Mouse (Mus musculus) B cell, adult 62 days (primary cell): ENCODE measurements around the gene Pramef8. TPM values are rescaled to one million over a fixed set of nuclear protein-coding genes. Genes with fewer than 3 reads are reported as not detected.

Experiments used
- total RNA-seq: library from RNA; stranded (reverse); gene quantifications from 4 replicates; pipeline ENCODE4 v1.2.4, GENCODE M21; 2023

The Pramef8 gene
- total RNA-seq, result 64.5 to 79.0 TPM (median 66.2 TPM) in 4 replicates

GRCm38 (mm10) chr4:143412219-143413092 lies at the start of gene Pramef8:
TSS of gene Pramef8 (plus strand) at chr4:143412426.

DNA sequence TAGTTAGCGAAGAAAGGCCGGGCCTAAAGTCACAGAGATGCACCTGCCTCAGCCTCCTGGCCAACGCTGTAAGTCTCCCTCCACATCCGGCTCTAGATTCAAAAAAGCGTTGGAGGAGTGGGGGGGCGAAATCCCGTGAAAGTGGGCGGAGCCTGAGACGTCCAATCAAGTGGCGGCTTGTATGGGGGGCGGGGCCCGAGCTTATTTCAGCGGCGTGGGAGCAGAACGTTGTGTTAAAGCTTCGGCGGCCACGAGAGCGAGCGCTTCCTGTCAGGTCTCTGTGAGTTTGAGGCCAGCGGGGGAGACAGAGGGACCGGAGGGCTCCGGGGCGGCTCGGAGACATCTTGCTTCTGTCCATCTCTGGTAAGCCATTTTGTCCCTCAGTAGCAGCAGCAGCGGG lies 18.0 kb upstream of the Pramef8 start, which contains the start of gene Pramel1:
Gene Pramel1 (plus strand): TSS at position 248 of the 400 bp plus-strand sequence.

DNA sequence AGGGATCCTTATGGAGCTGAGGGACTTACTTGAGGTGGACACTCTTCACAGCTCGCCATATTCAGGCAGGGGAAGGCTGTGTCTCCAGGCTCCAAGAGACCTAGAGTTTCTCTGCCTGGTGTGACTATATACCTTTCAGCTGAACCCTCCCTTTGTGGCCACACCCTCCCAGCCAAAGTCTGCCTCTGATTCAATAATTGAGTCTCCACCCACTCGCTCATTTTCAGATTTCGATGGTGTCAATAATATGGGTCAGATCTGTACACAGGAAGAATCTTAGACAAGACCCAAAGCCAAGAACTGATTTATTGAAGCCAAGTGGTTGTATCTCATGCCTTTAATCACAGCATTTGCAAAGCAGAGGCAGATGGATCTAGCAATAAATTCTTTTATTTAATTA lies 38.0 kb downstream of the Pramef8 start, which contains the start of gene Oog4:
Gene Oog4 (minus strand): TSS at position 101 of the 400 bp plus-strand sequence.

Other genes starting within 250 kb of the Pramef8 start
- gene Prdm2, start 199.4 kb upstream of the Pramef8 start, total RNA-seq, result 81.9 to 86.4 TPM (median 84.0 TPM) in 4 replicates
- gene Pdpn, start 112.9 kb upstream of the Pramef8 start, total RNA-seq, result not detected in 4 replicates
- not detected in 4 replicates for gene Lrrc38, start 62.7 kb upstream of the Pramef8 start, total RNA-seq
- gene Pramel1, start 18.0 kb upstream of the Pramef8 start, total RNA-seq, result not detected in 4 replicates
- not detected in 4 replicates for gene Oog4, start 37.9 kb downstream of the Pramef8 start, total RNA-seq
- gene Gm13043, start 98.9 kb downstream of the Pramef8 start, total RNA-seq, result not detected in 4 replicates
- not detected in 4 replicates for gene Gm13040, start 123.5 kb downstream of the Pramef8 start, total RNA-seq
- not detected in 4 replicates for gene BC080695, start 139.3 kb downstream of the Pramef8 start, total RNA-seq
- gene Gm13057, start 139.3 kb downstream of the Pramef8 start, total RNA-seq, result not detected in 4 replicates
- not detected in 4 replicates for gene Gm13083, start 202.6 kb downstream of the Pramef8 start, total RNA-seq
- gene Gm13088, start 244.8 kb downstream of the Pramef8 start, total RNA-seq, result not detected in 4 replicates